Mouse (Mus musculus): ENCODE measurements around the gene Slc22a17.

GRCm38 (mm10) chr14:54954474-54954873, 41.5 kb upstream of the Slc22a17 start:
- TF ChIP-seq CTCF (IDR thresholded peaks at IDR 0.05; ENCODE audit: insufficient read depth, low read depth, low read length) (no peak), POLR2A (IDR thresholded peaks at IDR 0.05; ENCODE audit: insufficient read depth, low read depth, low read length) (no peak)
